In genomic region chr16:88774106-88774505, GRCm38 (mm10) we compare ENCODE assay signal across 28 mouse cellular contexts. TPM values are rescaled to one million over a fixed set of nuclear protein-coding genes. Genes with fewer than 3 reads are reported as not detected.
"Had no signal": no experiment of that assay in that cellular context is flagged by ENCODE, and none has a peak within 500 bp of the region (broad histone marks: within the 10 kb centered on the region; RNA-seq: fewer than 3 reads in every experiment).

Gene 2310057N15Rik, minus strand, starts transcription at chr16:88774206.

- DNase-seq: heart, postnatal 10 days; heart, postnatal 14 days; heart, postnatal 36 days; heart, postnatal 4 days; kidney, adult 11 months; kidney, adult 18-20 months; kidney, adult 2 months; kidney, adult 8-10 months; kidney, adult 9 months; kidney, postnatal 10 days; kidney, postnatal 14 days; kidney, postnatal 25 days; kidney, postnatal 36 days; kidney, postnatal 4 days; layer of hippocampus, adult 9-11 months; layer of hippocampus, postnatal 36 days had no signal

RNA-seq across cellular contexts. Expression of gene 2310057N15Rik, which starts in this region (rescaled TPM):
- total RNA-seq: heart, postnatal 10 days; heart, postnatal 14 days; heart, postnatal 25 days; heart, postnatal 36 days; heart, postnatal 4 days; hematopoietic stem cell, adult 5-6 weeks; hindbrain, postnatal 0 days; layer of hippocampus, adult 18-20 months; layer of hippocampus, adult 2 months; layer of hippocampus, adult 8-10 months; layer of hippocampus, postnatal 10 days; layer of hippocampus, postnatal 14 days; layer of hippocampus, postnatal 25 days; layer of hippocampus, postnatal 36 days; left cerebral cortex, adult 18-20 months; left cerebral cortex, adult 2 months; left cerebral cortex, adult 8-10 months had no signal
